Mouse (Mus musculus) heart, postnatal 0 days (tissue): ENCODE results near the gene Pfdn6. TPM values are rescaled to one million over a fixed set of nuclear protein-coding genes. Genes with fewer than 3 reads are reported as not detected.
A peak's percentile ranks its signal among the peaks of the same experiment; 100 is the strongest.

ENCODE experiments used
- ATAC-seq: fragments of 200-750 bp; cut with Nextera tagmentation; 2 replicates; pipeline ENCODE4 v1.8.0; 2017; ENCODE audit warnings: low read depth, moderate number of reproducible peaks, moderate library complexity; ENCODE audit not compliant: insufficient read depth
- DNase-seq: peaks from one replicate; pipeline ENCODE4 v3.0.0-alpha.2; 2016; ENCODE audit warnings: low spot score
- H3K27ac ChIP-seq: fragments of 300-500 bp; sonication (generic); 2 replicates; pipeline ENCODE4 v1.5.1; 2014; ENCODE audit warnings: low read depth, mild to moderate bottlenecking
- H3K27me3 ChIP-seq: fragments of 300-500 bp; sonication (generic); 2 replicates; pipeline ENCODE4 v1.6.1; 2014; ENCODE audit warnings: low read length, mixed read lengths; ENCODE audit not compliant: control insufficient read depth, insufficient read depth
- H3K36me3 ChIP-seq: fragments of 300-500 bp; sonication (generic); replicated peaks from 2 replicates; pipeline ENCODE4 v1.6.1; 2014; ENCODE audit warnings: low read length, mixed read lengths; ENCODE audit not compliant: control insufficient read depth, insufficient read depth
- H3K4me1 ChIP-seq: fragments of 300-500 bp; sonication (generic); 2 replicates; pipeline ENCODE4 v1.6.1; 2014; ENCODE audit warnings: antibody characterized with exemption; ENCODE audit not compliant: control insufficient read depth, insufficient read depth
- H3K4me2 ChIP-seq: fragments of 300-500 bp; sonication (generic); 2 replicates; pipeline ENCODE4 v1.6.1; 2014; ENCODE audit warnings: low read depth, mild to moderate bottlenecking, low read length, moderate library complexity
- H3K4me3 ChIP-seq: fragments of 300-500 bp; sonication (generic); 2 replicates; pipeline ENCODE4 v1.5.1; 2014; ENCODE audit warnings: low read depth, low read length
- H3K9ac ChIP-seq: fragments of 300-500 bp; sonication (generic); replicated peaks from 2 replicates; pipeline ENCODE4 v1.6.1; 2014; ENCODE audit warnings: low read depth, low read length, mixed read lengths
- H3K9me3 ChIP-seq: fragments of 300-500 bp; sonication (generic); replicated peaks from 2 replicates; pipeline ENCODE4 v1.6.1; 2016; ENCODE audit warnings: low read length; ENCODE audit not compliant: control insufficient read depth
- CTCF ChIP-seq: IDR thresholded peaks from 2 replicates; pipeline ENCODE4 v1.5.1; 2016; ENCODE audit warnings: antibody characterized with exemption, control low read depth, low read depth
- EP300 ChIP-seq: IDR thresholded peaks from 2 replicates; pipeline ENCODE4 v1.6.1; 2016; ENCODE audit warnings: antibody characterized with exemption, low read depth
- WGBS: fragments of 180-500 bp; shearing (Covaris S2); extraction: QIAGEN DNeasy Blood & Tissue Kit; methylation state at CpG from one replicate; pipeline ENCODE4 v1.1.7; 2014; 5-methylcytosine and 5-hydroxymethylcytosine counted together
- polyA plus RNA-seq: library from polyadenylated mRNA; unstranded; fragments of >200 nt; fragmentation: Nextera tagmentation; extraction: Ambion mirVana; gene quantifications from 2 replicates; pipeline ENCODE4 v1.2.1, GENCODE M21; 2015
- total RNA-seq: library from RNA; depleted of rRNA; stranded (reverse); fragments of >200 nt; gene quantifications from 2 replicates; pipeline ENCODE4 v1.2.3, GENCODE M21; 2014; ENCODE audit warnings: low replicate concordance

The Pfdn6 gene
- total and polyA plus RNA-seq, 2 experiments from 2014 or later: 77.4 to 123 TPM

DNA sequence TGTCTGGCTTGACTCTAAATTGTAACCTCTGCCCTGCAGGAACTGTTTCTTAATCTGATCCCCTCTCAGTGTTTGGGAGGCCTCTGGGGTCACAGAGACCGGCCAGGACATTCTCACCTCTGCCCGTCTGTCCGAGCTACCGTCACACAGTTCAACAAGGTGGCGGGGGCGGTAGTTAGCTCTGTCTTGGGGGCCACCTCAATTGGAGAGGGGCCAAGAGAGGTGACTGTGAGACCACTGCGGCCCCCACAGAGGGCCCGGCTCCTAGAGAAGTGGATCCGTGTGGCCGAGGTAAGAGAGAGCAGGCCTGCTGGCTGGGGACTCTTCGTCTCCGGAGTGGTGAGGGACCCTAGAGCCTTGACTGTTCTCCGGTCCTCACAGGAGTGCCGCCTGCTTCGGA, 7.2 kb downstream of the Pfdn6 start:
- Histone ChIP-seq H3K36me3 (peaks cover 55% of the 10 kb centered on the region), H3K27me3 (no peaks in the 10 kb centered on the region), H3K4me1 (peaks cover 6% of the 10 kb centered on the region; the same call in 1 of the 2 replicates), H3K4me3 (no peak overlapping the region), H3K9ac (no peak overlapping the region), H3K4me2 (no peak overlapping the region), H3K27ac (no peak overlapping the region), H3K9me3 (no peaks in the 10 kb centered on the region)
- ATAC-seq (no peak), DNase-seq (no peak)
- 94% methylated on average over 15 of the region's 15 CpGs for WGBS
- TF ChIP-seq EP300: no peak
- no peak for TF ChIP-seq CTCF

DNA sequence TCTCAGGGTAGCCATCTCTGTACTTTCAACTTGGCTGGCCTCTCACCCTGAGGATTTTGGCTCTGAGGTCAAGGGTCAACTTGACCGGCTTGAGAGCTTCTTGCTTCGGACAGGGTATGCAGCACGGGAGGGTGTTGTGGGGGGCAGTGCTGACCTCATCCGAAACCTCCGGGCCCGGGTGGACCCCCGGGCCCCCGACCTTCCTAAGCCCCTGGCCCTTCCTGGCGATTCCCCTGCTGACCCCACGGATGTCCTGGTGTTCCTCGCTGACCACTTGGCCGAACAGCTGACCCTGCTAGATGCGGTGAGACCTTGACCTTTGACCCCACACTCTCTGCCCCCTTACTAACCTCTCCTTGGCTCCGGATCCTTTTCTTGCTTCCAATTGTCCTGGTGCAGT, 7.7 kb downstream of the Pfdn6 start:
- Histone ChIP-seq H3K4me3 (no peak overlapping the region), H3K9ac (no peak overlapping the region), H3K9me3 (no peaks in the 10 kb centered on the region), H3K4me1 (peaks cover 6% of the 10 kb centered on the region; the same call in 1 of the 2 replicates), H3K4me2 (no peak overlapping the region), H3K27me3 (no peaks in the 10 kb centered on the region), H3K27ac (no peak overlapping the region), H3K36me3 (peaks cover 52% of the 10 kb centered on the region)
- WGBS: 83% methylated on average over 14 of the region's 14 CpGs
- no peak for ATAC-seq
- no peak for DNase-seq
- TF ChIP-seq CTCF (no peak), EP300 (no peak)

DNA sequence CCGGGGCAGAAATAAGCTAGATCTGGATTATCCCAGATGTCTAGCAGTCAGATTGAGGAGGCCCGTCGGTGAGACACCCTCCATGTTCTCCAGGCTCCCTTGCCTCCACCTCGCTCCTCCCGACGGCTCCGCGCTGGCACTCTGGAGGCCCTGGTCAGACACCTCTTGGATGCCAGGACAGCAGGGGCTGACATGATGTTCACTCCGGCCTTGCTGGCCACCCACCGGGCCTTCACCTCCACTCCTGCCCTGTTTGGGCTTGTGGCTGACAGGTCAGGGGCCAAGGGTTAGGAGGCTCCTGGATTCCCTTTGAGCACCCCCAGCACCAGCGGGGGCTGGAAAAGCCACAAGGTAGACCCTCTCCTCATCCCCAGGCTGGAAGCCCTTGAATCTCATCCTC, 8.2 kb downstream of the Pfdn6 start:
- Histone ChIP-seq H3K4me1 (peaks cover 6% of the 10 kb centered on the region; the same call in 1 of the 2 replicates), H3K4me2 (no peak overlapping the region), H3K9ac (no peak overlapping the region), H3K27ac (no peak overlapping the region), H3K9me3 (no peaks in the 10 kb centered on the region), H3K27me3 (no peaks in the 10 kb centered on the region), H3K4me3 (no peak overlapping the region), H3K36me3 (peaks cover 47% of the 10 kb centered on the region)
- no peak for TF ChIP-seq CTCF
- TF ChIP-seq EP300: no peak
- DNase-seq: peak; percentile 1
- ATAC-seq: no peak
- 91% methylated on average over 11 of the region's 11 CpGs for WGBS

DNA sequence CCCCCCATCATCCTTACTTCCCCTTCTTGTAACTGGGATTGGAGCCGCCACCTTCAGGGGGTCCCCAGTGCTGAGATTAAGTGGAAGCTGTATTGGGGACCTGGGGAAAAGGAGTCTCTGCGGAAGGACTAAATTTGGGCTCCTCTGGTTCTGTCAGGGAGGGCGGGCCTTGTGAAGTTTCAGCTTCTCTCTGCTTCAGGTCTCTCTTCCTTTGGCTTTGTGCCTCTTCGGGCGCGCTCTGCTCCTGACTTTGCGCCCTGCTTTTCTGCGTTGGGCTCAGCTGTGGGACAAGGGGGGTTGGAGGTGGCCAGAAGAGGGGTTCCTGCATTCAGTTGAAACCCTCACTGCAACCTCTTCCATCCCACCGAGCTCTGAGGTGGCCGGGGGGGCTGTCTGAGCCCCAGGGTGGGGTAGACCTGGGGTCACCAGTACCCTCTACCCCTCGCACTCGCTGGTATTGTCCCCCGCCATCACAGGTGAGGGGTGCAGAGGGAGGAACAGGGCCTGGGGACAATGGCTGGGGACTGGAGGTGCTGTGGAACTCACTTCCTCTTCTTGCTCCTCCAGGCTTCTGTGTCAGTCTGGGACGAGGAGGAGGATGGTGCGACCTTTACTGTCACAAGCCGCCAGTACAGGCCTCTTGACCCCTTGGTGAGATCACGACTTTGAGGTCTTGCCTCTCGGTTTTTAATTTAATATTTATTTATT, 8.8 kb downstream of the Pfdn6 start:
- no peak overlapping the region for H3K27ac ChIP-seq
- 52% methylated on average over 18 of the region's 18 CpGs for WGBS

DNA sequence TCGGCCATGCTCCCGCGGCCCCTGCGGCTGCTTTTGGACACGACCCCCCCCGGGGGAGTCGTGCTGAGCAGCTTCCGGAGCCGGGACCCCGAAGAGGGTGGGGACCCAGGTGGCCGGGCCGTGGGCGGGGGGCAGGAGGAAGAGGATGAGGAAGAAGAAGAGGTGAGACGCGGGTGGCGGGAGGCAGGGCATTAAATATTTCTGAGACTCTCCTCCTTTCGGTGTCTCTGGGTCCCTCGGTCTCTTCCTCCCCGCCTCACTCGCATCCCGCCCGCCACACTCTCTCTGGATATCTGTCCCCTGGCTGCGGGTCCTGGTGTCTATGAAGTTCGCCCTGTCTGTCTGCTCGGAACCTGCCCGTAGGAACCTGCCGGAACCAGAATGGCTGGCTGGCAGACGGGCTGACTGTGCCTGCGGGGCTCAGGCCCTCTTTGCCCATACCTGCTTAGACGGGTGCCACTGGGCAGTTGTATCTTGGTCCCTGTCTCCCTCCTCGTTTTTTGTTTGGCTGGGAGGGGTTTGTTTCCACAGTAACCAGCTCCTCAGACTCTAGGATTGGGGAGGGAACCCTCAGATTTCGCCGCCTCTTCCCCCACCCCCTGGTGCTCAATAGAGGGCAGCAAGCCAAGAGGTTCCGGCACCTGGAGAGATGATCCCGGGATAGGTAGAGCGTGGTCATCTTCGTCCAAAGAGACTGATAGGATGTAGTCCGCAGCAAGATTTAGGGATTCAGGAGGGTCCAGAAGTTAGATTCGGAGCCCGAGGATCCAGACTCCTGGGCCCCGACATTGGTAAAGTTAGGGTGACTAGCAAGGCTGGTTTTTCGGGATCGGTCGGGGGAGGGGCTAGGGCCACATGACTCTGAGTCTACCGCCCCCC, 9.6 kb downstream of the Pfdn6 start:
- H3K9ac ChIP-seq: peak overlapping the region; percentile 91
- peaks cover 48% of the 10 kb centered on the region for H3K36me3 ChIP-seq
- H3K4me1 ChIP-seq: peaks cover 6% of the 10 kb centered on the region; the same call in 1 of the 2 replicates
- peak overlapping the region; percentile 98 for H3K4me2 ChIP-seq
- H3K27me3 ChIP-seq: no peaks in the 10 kb centered on the region
- ATAC-seq (no peak), DNase-seq (peak; percentile 13)
- peak overlapping the region; percentile 95 for H3K27ac ChIP-seq
- TF ChIP-seq EP300 (no peak), CTCF (no peak)
- H3K4me3 ChIP-seq: peak overlapping the region; percentile 91
- WGBS: under 1% methylated on average over 44 of the region's 45 CpGs
- H3K9me3 ChIP-seq: no peaks in the 10 kb centered on the region

More for the DNA sequence above, 8.8 kb downstream of the Pfdn6 start:
- peaks cover 49% of the 10 kb centered on the region for H3K36me3 ChIP-seq
- ATAC-seq: no peak
- H3K9me3 ChIP-seq: no peaks in the 10 kb centered on the region
- peak overlapping the region; percentile 91 for H3K9ac ChIP-seq
- H3K27me3 ChIP-seq: no peaks in the 10 kb centered on the region
- H3K4me3 ChIP-seq: peak overlapping the region; percentile 91
- DNase-seq: peak; percentile 4
- peaks cover 6% of the 10 kb centered on the region; the same call in 1 of the 2 replicates for H3K4me1 ChIP-seq
- no peak for TF ChIP-seq CTCF
- no peak for TF ChIP-seq EP300
- H3K4me2 ChIP-seq: peak overlapping the region; percentile 98
